Mouse (Mus musculus): Measurements from ENCODE around the gene Pik3c2a.

Gene Pik3c2a

GRCm38 (mm10) chr7:116294961-116295360 lies 148.3 kb downstream of the Pik3c2a start:
- DNase-seq (ENCODE audit: low spot score) = no peak

GRCm38 (mm10) chr7:116292377-116292776 lies 150.9 kb downstream of the Pik3c2a start:
- DNase-seq (ENCODE audit: low spot score) = no peak

- no peak for DNase-seq (ENCODE audit: low spot score)
Observed at GRCm38 (mm10) chr7:116290559-116290958, 152.7 kb downstream of the Pik3c2a start.

- DNase-seq (ENCODE audit: low spot score) = no peak
Observed at GRCm38 (mm10) chr7:116288996-116289395, 154.3 kb downstream of the Pik3c2a start.

- no peak for DNase-seq (ENCODE audit: low spot score)
Observed at GRCm38 (mm10) chr7:116287959-116288358, 155.3 kb downstream of the Pik3c2a start.
